Mouse (Mus musculus) neural tube, embryonic 14.5 days (tissue): ENCODE data around the gene Dner. TPM values are rescaled to one million over a fixed set of nuclear protein-coding genes. Genes with fewer than 3 reads are reported as not detected.

Experiments used
- ATAC-seq: fragments of 200-750 bp; cut with Nextera tagmentation; 2 replicates; pipeline ENCODE4 v1.8.0; 2017; ENCODE audit warnings: low read depth, mild to moderate bottlenecking, moderate TSS enrichment, moderate library complexity
- H3K27ac ChIP-seq: fragments of 300-500 bp; sonication (generic); 2 replicates; pipeline ENCODE4 v1.5.1; 2014; ENCODE audit warnings: low read depth, mild to moderate bottlenecking, control low read depth, low read length, moderate library complexity, mixed read lengths
- H3K27me3 ChIP-seq: fragments of 300-500 bp; sonication (generic); 2 replicates; pipeline ENCODE4 v1.6.1; 2014; ENCODE audit warnings: low read length; ENCODE audit not compliant: control insufficient read depth, insufficient read depth
- H3K36me3 ChIP-seq: fragments of 300-500 bp; sonication (generic); 2 replicates; pipeline ENCODE4 v1.6.1; 2014; ENCODE audit warnings: low read length, mixed read lengths; ENCODE audit not compliant: control insufficient read depth, insufficient read depth
- H3K4me1 ChIP-seq: fragments of 300-500 bp; sonication (generic); 2 replicates; pipeline ENCODE4 v1.6.1; 2014; ENCODE audit warnings: low read length; ENCODE audit not compliant: control insufficient read depth, insufficient read depth
- H3K4me2 ChIP-seq: fragments of 300-500 bp; sonication (generic); 2 replicates; pipeline ENCODE4 v1.6.1; 2014; ENCODE audit warnings: mild to moderate bottlenecking, low read depth, low read length, control low read depth
- H3K4me3 ChIP-seq: fragments of 300-500 bp; sonication (generic); 2 replicates; pipeline ENCODE4 v1.5.1; 2014; ENCODE audit warnings: low read depth, low read length, control low read depth, mixed read lengths
- H3K9ac ChIP-seq: fragments of 300-500 bp; sonication (generic); replicated peaks from 2 replicates; pipeline ENCODE4 v1.6.1; 2014; ENCODE audit warnings: low read depth, mild to moderate bottlenecking, control low read depth, low read length, mixed read lengths
- H3K9me3 ChIP-seq: fragments of 300-500 bp; sonication (generic); 2 replicates; pipeline ENCODE4 v1.6.1; 2016; ENCODE audit warnings: low read length; ENCODE audit not compliant: control insufficient read depth
- WGBS: fragments of 180-500 bp; shearing (Covaris S2); extraction: QIAGEN DNeasy Blood & Tissue Kit; methylation state at CpG from one replicate; pipeline ENCODE4 v1.1.7; 2014; 5-methylcytosine and 5-hydroxymethylcytosine counted together
- polyA plus RNA-seq: library from polyadenylated mRNA; unstranded; fragments of >200 nt; fragmentation: Nextera tagmentation; extraction: Ambion mirVana; gene quantifications from 2 replicates; pipeline ENCODE4 v1.2.1, GENCODE M21; 2014

The Dner gene
- polyA plus RNA-seq, 1 experiment from 2014 or later, result 342 TPM

DNA sequence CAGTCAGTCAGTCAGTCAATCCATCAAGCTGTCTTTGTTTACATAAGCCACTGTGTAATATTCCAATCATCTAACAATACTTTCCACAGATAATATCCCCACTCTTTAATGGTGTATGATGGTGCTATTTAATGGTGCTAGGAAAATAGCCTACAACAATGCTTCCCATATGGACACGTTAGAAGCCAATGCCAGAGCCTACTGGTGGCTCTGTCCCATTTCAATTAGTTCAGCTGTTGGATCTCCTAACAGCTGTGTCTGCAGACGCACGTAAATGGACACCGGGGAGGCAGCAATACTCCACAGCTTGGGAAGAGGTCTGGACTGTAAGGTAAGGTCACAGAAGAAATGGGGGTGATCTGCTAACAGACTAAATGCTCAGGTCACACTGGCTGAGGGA is 171.6 kb downstream of the Dner start:
- Histone ChIP-seq H3K4me2 (no peak overlapping the region), H3K4me1 (no peaks in the 10 kb centered on the region), H3K9me3 (no peaks in the 10 kb centered on the region), H3K27ac (no peak overlapping the region), H3K9ac (no peak overlapping the region), H3K4me3 (no peak overlapping the region), H3K27me3 (no peaks in the 10 kb centered on the region), H3K36me3 (no peaks in the 10 kb centered on the region)
- WGBS, result 60% methylated on average over 4 of the region's 4 CpGs
- ATAC-seq, result peak; percentile 41; the same call in 1 of the 2 replicates

GRCm38 (mm10) chr1:84522963-84523280 is 173.1 kb downstream of the Dner start:
- Histone ChIP-seq H3K9ac (no peak overlapping the region), H3K36me3 (no peaks in the 10 kb centered on the region), H3K4me1 (no peaks in the 10 kb centered on the region), H3K27ac (no peak overlapping the region), H3K4me3 (no peak overlapping the region), H3K9me3 (no peaks in the 10 kb centered on the region), H3K27me3 (no peaks in the 10 kb centered on the region), H3K4me2 (no peak overlapping the region)
- 68% methylated on average over 4 of the region's 4 CpGs for WGBS
- ATAC-seq, result no peak

GRCm38 (mm10) chr1:84522256-84522962 is 173.6 kb downstream of the Dner start:
- no peak overlapping the region for H3K4me3 ChIP-seq
- H3K4me2 ChIP-seq, result no peak overlapping the region
- H3K9ac ChIP-seq, result no peak overlapping the region
- H3K27me3 ChIP-seq, result no peaks in the 10 kb centered on the region
- H3K27ac ChIP-seq, result no peak overlapping the region
- H3K4me1 ChIP-seq, result no peaks in the 10 kb centered on the region
- no peaks in the 10 kb centered on the region for H3K36me3 ChIP-seq
- no peaks in the 10 kb centered on the region for H3K9me3 ChIP-seq
- WGBS, result 76% methylated on average over 4 of the region's 4 CpGs
- no peak for ATAC-seq

DNA sequence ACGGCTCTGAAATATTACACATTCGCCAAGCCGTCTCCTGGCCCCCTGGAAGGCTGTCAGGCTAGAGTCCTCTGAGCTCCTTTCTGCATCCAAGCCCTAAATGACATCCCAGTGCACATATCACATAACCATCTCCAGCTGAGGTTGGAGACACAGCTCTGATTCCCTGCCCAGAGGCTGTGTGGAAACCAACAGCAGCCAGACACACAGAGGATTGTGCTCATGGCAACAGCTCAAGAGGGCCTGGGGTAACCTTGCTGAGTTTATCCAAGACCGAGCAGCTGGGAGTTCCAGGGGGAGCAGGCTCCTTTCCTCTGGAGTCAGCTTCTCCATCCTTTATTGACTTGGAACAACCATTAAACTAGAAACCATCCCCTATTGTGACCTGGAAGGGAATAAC is 177.7 kb downstream of the Dner start:
- peak; percentile 34; the same call in 1 of the 2 replicates for ATAC-seq
- H3K27ac ChIP-seq, result no peak overlapping the region

GRCm38 (mm10) chr1:84513201-84513600 is 182.8 kb downstream of the Dner start:
- Histone ChIP-seq H3K36me3 (no peaks in the 10 kb centered on the region), H3K4me3 (no peak overlapping the region), H3K9me3 (no peaks in the 10 kb centered on the region), H3K9ac (no peak overlapping the region), H3K27ac (no peak overlapping the region), H3K4me2 (no peak overlapping the region), H3K4me1 (0 out of 2 replicates have a peak, but pooled peaks cover 2% of the 10 kb centered on the region), H3K27me3 (no peaks in the 10 kb centered on the region)
- WGBS, result 67% methylated on average over 3 of the region's 3 CpGs
- ATAC-seq, result no peak

More for the DNA sequence above, 177.7 kb downstream of the Dner start:
- Histone ChIP-seq H3K4me2 (no peak overlapping the region), H3K4me3 (no peak overlapping the region), H3K9ac (no peak overlapping the region), H3K27me3 (no peaks in the 10 kb centered on the region), H3K9me3 (no peaks in the 10 kb centered on the region), H3K4me1 (0 out of 2 replicates have a peak, but pooled peaks cover 2% of the 10 kb centered on the region), H3K36me3 (no peaks in the 10 kb centered on the region)
- 52% methylated on average over 4 of the region's 4 CpGs for WGBS

- Histone ChIP-seq H3K36me3 (no peaks in the 10 kb centered on the region), H3K27me3 (no peaks in the 10 kb centered on the region), H3K4me2 (no peak overlapping the region), H3K9ac (no peak overlapping the region), H3K9me3 (no peaks in the 10 kb centered on the region), H3K27ac (no peak overlapping the region), H3K4me1 (0 out of 2 replicates have a peak, but pooled peaks cover 4% of the 10 kb centered on the region), H3K4me3 (no peak overlapping the region)
- 71% methylated on average over 1 of the region's 1 CpGs for WGBS
- ATAC-seq, result no peak
Observed at GRCm38 (mm10) chr1:84508510-84508909, 187.5 kb downstream of the Dner start.

DNA sequence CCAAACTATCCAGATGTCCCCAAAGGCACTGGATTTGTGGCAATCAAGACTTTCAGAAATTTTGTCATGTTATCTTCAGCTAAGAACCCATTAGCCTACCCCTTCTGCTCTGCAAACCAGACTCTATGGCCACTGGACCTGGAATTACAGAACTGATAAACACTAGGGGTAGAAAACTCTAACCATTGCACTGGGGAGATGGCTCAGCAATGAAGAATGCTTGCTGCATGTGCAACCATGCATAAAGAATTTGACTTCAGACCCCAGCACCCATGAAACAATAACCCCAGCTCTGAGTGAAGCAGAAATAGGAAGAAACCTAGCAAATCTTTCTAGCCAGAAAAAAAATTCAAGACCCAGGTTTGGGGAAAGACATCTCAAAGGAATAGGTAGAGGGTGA is 188.5 kb downstream of the Dner start:
- Histone ChIP-seq H3K9ac (no peak overlapping the region), H3K4me1 (0 out of 2 replicates have a peak, but pooled peaks cover 4% of the 10 kb centered on the region), H3K9me3 (no peaks in the 10 kb centered on the region), H3K4me3 (no peak overlapping the region), H3K27me3 (no peaks in the 10 kb centered on the region), H3K4me2 (no peak overlapping the region), H3K27ac (no peak overlapping the region), H3K36me3 (no peaks in the 10 kb centered on the region)
- no peak for ATAC-seq

DNA sequence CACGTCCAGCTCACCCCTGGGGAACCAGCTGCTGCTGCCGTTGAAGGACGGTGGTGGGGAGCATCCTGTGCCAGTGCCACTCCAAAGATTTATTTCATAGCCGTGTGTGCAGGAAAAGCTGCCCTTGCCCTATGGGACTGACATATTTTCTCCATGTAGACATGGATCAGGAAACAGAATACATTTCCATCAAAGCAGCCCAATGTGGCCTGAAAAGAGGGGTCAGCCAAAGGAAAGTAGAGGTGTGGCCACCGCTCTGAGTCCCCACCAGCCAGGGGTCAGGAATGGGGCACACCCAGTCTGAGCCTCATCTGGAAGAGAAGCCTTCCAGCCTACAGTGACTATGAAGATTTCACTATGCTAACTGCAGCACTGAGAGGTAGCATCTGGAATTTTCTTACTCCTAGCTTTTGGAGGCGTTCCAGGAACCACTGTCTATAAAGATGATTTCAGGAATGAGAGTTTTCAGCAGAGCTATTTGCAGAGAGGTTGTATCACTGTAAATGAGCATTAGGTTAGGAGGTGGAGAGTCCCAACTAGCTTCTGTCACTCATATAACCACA is 189.0 kb downstream of the Dner start:
- Histone ChIP-seq H3K4me3 (no peak overlapping the region), H3K9me3 (no peaks in the 10 kb centered on the region), H3K27ac (peak overlapping the region; percentile 45; the same call in 1 of the 2 replicates), H3K27me3 (no peaks in the 10 kb centered on the region), H3K36me3 (no peaks in the 10 kb centered on the region), H3K4me2 (no peak overlapping the region), H3K9ac (no peak overlapping the region), H3K4me1 (0 out of 2 replicates have a peak, but pooled peaks cover 4% of the 10 kb centered on the region)
- 37% methylated on average over 6 of the region's 6 CpGs for WGBS
- ATAC-seq, result no peak; the same call in 1 of the 2 replicates

DNA sequence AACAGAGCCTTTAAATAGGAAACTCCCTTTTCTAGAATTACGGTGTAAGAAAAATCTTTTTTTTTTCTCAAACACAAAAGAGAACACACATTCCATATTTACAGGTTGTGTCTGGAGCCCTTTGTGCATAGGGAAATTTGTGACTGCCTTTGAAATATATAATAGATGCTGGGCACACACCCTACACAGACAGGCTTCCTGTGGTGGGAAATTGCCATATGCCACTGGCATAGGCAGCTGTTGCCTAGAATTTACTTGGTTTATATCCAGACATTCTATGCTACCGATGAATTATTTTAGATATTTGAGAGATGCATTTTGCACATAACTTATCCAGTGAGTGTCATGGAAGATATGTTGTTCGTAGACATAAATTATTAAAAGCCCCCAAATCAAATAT is 195.3 kb downstream of the Dner start:
- no peak overlapping the region for H3K27ac ChIP-seq
- no peaks in the 10 kb centered on the region for H3K4me1 ChIP-seq
- H3K9ac ChIP-seq, result no peak overlapping the region
- H3K36me3 ChIP-seq, result no peaks in the 10 kb centered on the region
- no peak for ATAC-seq
- H3K4me3 ChIP-seq, result no peak overlapping the region
- no peaks in the 10 kb centered on the region for H3K27me3 ChIP-seq
- WGBS, result 80% methylated on average over 3 of the region's 3 CpGs
- H3K4me2 ChIP-seq, result no peak overlapping the region
- H3K9me3 ChIP-seq, result no peaks in the 10 kb centered on the region
